Mouse (Mus musculus) ES-E14 (cell line): ENCODE data around the gene Slc24a5. TPM values are rescaled to one million over a fixed set of nuclear protein-coding genes. Genes with fewer than 3 reads are reported as not detected.

Experiments
- DNase-seq: peaks from one replicate; pipeline ENCODE4 v3.0.0-alpha.2; 2013; ENCODE audit warnings: low read depth, low spot score
- H3K27ac ChIP-seq: 2 replicates; pipeline ENCODE4 v1.5.1; 2012; ENCODE audit warnings: low read depth, mild to moderate bottlenecking, low read length, moderate library complexity, mixed read lengths; ENCODE audit not compliant: poor library complexity, insufficient read depth, severe bottlenecking
- H3K36me3 ChIP-seq: 2 replicates; pipeline ENCODE4 v1.6.1; 2012; ENCODE audit warnings: mild to moderate bottlenecking, low read length, moderate library complexity, mixed read lengths; ENCODE audit not compliant: control insufficient read depth, poor library complexity, insufficient read depth, severe bottlenecking
- H3K4me1 ChIP-seq, 2 experiments: fragments of 150-350 bp in 1 of 2; sonication (generic) in 1 of 2; 2 replicates each; pipeline ENCODE4 v1.6.1; 2012; ENCODE audit warnings: low read length in 2 of 2, mild to moderate bottlenecking in 1 of 2, mixed read lengths in 1 of 2; ENCODE audit not compliant: control insufficient read depth in 2 of 2, insufficient read depth in 2 of 2, poor library complexity in 1 of 2
- H3K4me3 ChIP-seq, 2 experiments: fragments of 150-350 bp in 1 of 2; sonication (generic) in 1 of 2; 2 replicates each; pipeline ENCODE4 v1.5.1; 2012; ENCODE audit warnings: low read length in 2 of 2, low read depth in 1 of 2, mild to moderate bottlenecking in 1 of 2, mixed read lengths in 1 of 2; ENCODE audit not compliant: insufficient read depth in 1 of 2, poor library complexity in 1 of 2, severe bottlenecking in 1 of 2
- H3K9ac ChIP-seq: 2 replicates; pipeline ENCODE4 v1.6.1; 2012; ENCODE audit warnings: low read depth, mild to moderate bottlenecking, low read length, mixed read lengths; ENCODE audit not compliant: poor library complexity, insufficient read depth, severe bottlenecking
- H3K9me3 ChIP-seq: fragments of 150-350 bp; sonication (generic); 2 replicates; pipeline ENCODE4 v1.6.1; 2012; ENCODE audit warnings: low read depth, mild to moderate bottlenecking, low read length; ENCODE audit not compliant: control insufficient read depth, insufficient read depth
- CHD2 ChIP-seq: IDR thresholded peaks from 2 replicates; pipeline ENCODE4 v1.6.1; 2014; ENCODE audit warnings: mild to moderate bottlenecking, low read depth, low read length, inconsistent platforms
- HCFC1 ChIP-seq: IDR thresholded peaks from 2 replicates; pipeline ENCODE4 v1.6.1; 2012; ENCODE audit warnings: low read length, inconsistent platforms, borderline replicate concordance; ENCODE audit not compliant: insufficient read depth
- MAFK ChIP-seq: IDR thresholded peaks from 2 replicates; pipeline ENCODE4 v1.6.1; 2014; ENCODE audit warnings: mild to moderate bottlenecking, low read depth, low read length, inconsistent platforms; ENCODE audit not compliant: insufficient read depth
- ZC3H11A ChIP-seq: IDR thresholded peaks from 2 replicates; pipeline ENCODE4 v1.6.1; 2012; ENCODE audit warnings: low read depth, mild to moderate bottlenecking, inconsistent platforms, low read length, borderline replicate concordance
- ZNF384 ChIP-seq: IDR thresholded peaks from 2 replicates; pipeline ENCODE4 v1.6.1; 2012; ENCODE audit warnings: low read depth, low read length, inconsistent platforms
- in situ Hi-C, 2 experiments: fragments of 600-800 bp; cut with MboI; formaldehyde crosslinking; loops; one replicate each; pipeline ENCODE4 v1.15.1; 2025; ENCODE audit warnings: low sequenced_read_pairs in 2 of 2, inconsistent platforms in 1 of 2; ENCODE audit not compliant: unreplicated experiment in 2 of 2
- total RNA-seq: library from RNA; depleted of rRNA; stranded (reverse); fragments of 300-350 nt; gene quantifications from 2 replicates; pipeline ENCODE4 v1.2.3, GENCODE M21; 2012; rRNA removed

Slc24a5 gene
- total RNA-seq = 0.90 and 1.7 TPM in 2 replicates

DNA sequence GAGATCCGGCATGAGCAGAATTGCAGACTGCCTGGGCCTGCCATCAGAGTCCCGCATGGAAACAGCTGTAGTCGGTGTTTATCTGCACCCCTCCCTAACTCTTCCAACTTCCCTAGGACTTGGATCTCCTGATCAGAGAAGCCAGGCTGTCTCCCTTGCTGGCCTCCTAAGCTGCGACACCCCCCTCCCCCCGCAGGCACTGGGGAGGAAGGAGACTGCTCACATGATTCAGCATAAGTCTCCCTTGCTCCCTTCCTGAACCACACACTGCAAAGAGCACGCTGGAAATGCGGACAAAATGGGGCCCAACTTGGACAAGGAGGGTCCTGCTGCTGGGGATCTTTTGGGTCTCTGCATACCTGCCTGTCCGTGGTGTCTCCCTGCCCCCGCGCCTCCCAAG, at the start of gene Slc24a5:
Gene Slc24a5, plus strand, starts transcription at position 231 of the 400 bp plus-strand sequence.
- Histone ChIP-seq H3K9ac (no peak within 1 kb of the TSS), H3K4me1 (peaks cover 0 to 4% of the 10 kb centered on the region in 2 experiments; a peak in 2 of 4 replicates), H3K36me3 (no peaks in the 10 kb centered on the region), H3K9me3 (no peaks in the 10 kb centered on the region), H3K4me3 (0 out of 4 replicates have a peak within 1 kb of the TSS, but pooled peaks of 1 of the 2 experiments have one; percentile 5), H3K27ac (0 out of 2 replicates have a peak within 1 kb of the TSS, but pooled peaks have one; percentile 34)
- TF ChIP-seq HCFC1 = no peak
- TF ChIP-seq ZC3H11A = no peak
- TF ChIP-seq MAFK = no peak
- TF ChIP-seq CHD2 = no peak
- TF ChIP-seq ZNF384 = no peak
- in situ Hi-C loops = no loop called here
- no peak for DNase-seq

DNA sequence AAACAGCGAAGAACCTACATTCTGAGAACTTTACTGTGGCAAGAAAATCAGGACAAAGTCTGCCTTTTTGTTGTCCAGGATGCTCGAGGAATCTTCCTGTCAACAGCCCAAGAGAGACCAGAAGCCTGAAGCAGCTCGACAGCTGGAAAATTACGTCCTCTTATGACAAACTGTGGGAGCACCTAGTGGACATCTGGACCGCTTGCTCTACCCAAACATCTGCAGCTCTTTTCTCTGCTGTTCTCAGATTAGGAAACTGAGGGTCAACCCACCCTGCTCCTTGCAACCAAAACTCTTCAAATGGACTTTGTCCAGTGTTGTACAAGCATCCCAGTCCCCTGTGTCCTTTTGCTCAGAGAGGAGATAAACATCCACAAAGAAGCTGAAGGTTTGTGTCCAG, 43.5 kb upstream of the Slc24a5 start:
- Histone ChIP-seq H3K9me3 (no peaks in the 10 kb centered on the region), H3K9ac (no peak overlapping the region), H3K4me1 (no peaks in the 10 kb centered on the region), H3K4me3 (no peak overlapping the region), H3K27ac (no peak overlapping the region), H3K36me3 (no peaks in the 10 kb centered on the region)
- in situ Hi-C loops = no loop called here
- TF ChIP-seq CHD2 = no peak
- TF ChIP-seq ZNF384 = no peak
- TF ChIP-seq ZC3H11A = no peak
- TF ChIP-seq MAFK = no peak
- no peak for TF ChIP-seq HCFC1
- DNase-seq = no peak

DNA sequence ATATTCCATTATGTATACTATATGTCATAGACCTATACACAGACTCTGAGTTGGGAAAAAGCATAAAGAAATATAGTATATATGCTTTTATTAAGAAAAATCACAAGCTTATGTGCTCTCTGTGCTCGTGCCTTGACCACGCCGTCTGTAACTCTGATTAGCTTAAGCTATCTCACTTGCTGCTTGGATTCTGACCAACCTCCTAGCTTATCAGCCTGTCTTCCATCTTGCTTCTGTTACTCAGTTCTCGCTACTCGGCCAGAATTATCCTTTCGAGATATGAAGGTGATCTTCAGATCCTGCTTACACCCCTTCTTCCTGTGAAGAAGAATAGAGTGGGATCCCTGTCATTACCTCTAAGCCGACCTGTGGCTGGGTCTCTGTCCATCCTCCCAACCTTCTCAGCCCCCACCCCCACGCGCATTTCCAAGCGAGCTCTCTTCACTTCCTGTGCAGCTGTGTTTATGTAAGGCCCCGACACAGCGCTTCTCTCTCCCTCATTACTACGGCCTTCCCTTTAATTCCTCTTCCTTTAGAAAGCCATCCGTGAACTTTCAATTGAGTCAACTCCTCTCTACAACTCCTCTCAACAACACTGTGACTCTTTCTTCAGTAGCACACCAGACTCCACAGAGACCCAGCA, 41.4 kb upstream of the Slc24a5 start:
- no peak for DNase-seq
- no peak overlapping the region for H3K9ac ChIP-seq
- no peaks in the 10 kb centered on the region for H3K4me1 ChIP-seq
- in situ Hi-C loops = no loop called here
- no peak overlapping the region for H3K4me3 ChIP-seq
- no peak overlapping the region for H3K27ac ChIP-seq
- TF ChIP-seq ZNF384 = no peak
- TF ChIP-seq CHD2 = no peak
- TF ChIP-seq ZC3H11A = no peak
- TF ChIP-seq MAFK = no peak
- no peak for TF ChIP-seq HCFC1
- no peaks in the 10 kb centered on the region for H3K36me3 ChIP-seq
- H3K9me3 ChIP-seq = no peaks in the 10 kb centered on the region

- DNase-seq = no peak
- no peaks in the 10 kb centered on the region for H3K9me3 ChIP-seq
- in situ Hi-C loops = no loop called here
These were observed 37.3 kb upstream of the Slc24a5 start for GRCm38 (mm10) chr2:125030591-125030990.

More at GRCm38 (mm10) chr2:125030591-125030990, 37.3 kb upstream of the Slc24a5 start:
- Histone ChIP-seq H3K36me3 (no peaks in the 10 kb centered on the region), H3K4me3 (no peak overlapping the region), H3K9ac (no peak overlapping the region), H3K4me1 (no peaks in the 10 kb centered on the region), H3K27ac (no peak overlapping the region)
- no peak for TF ChIP-seq CHD2
- no peak for TF ChIP-seq ZNF384
- no peak for TF ChIP-seq HCFC1
- TF ChIP-seq ZC3H11A = no peak
- no peak for TF ChIP-seq MAFK
